In the genomic region with DNA sequence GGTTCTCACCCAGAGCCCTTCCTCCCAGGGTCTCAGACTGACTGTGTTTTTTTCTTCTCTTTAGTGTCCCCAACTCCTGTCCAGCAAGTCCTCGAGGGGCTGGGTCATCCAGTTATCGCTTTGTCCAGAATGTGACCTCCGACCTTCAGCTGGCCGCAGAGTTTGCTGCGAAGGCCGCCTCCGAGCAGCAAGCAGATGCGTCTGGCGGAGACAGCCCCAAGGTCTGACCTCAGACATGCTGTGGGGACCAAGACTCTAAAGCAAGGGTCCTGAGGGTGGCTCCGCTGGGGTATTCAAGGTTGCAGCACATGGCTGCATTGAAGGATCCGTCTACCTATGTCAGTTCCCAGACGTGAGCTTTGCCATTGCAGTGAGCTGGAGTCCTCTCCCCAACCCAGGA, we compare ENCODE assay signal across 12 mouse cellular contexts. TPM values are rescaled to one million over a fixed set of nuclear protein-coding genes. Genes with fewer than 3 reads are reported as not detected.
A peak's percentile ranks its signal among the peaks of the same experiment; 100 is the strongest.
DNase-seq lines count a peak whose midpoint lies in the region; ATAC-seq lines count a peak whose summit lies in the region.
"Had no signal": no experiment of that assay in that cellular context is flagged by ENCODE, and none has a peak within 500 bp of the region (broad histone marks: within the 10 kb centered on the region; RNA-seq: fewer than 3 reads in every experiment).

No protein-coding gene starts in this region.

- no peak overlapping the region for H3K4me3 ChIP-seq in forebrain, embryonic 14.5 days (ENCODE audit: low read depth, low read length)
- no peak overlapping the region for H3K4me3 ChIP-seq in forebrain, embryonic 12.5 days (replicated peaks)
- no peak overlapping the region for H3K4me3 ChIP-seq in hindbrain, embryonic 10.5 days
- H3K4me3 ChIP-seq in hindbrain, embryonic 12.5 days = no peak overlapping the region
- H3K4me3 ChIP-seq: heart, embryonic 15.5 days; intestine, embryonic 15.5 days had no signal

- no peak overlapping the region for H3K4me2 ChIP-seq in forebrain, embryonic 14.5 days (ENCODE audit: low read length)
- no peak overlapping the region for H3K4me2 ChIP-seq in forebrain, embryonic 12.5 days
- no peak overlapping the region for H3K4me2 ChIP-seq in hindbrain, embryonic 12.5 days (replicated peaks)
- H3K4me2 ChIP-seq: hindbrain, embryonic 14.5 days; intestine, embryonic 15.5 days had no signal

- H3K27ac ChIP-seq in forebrain, embryonic 14.5 days (ENCODE audit: low read depth, low read length) = no peak overlapping the region
- H3K27ac ChIP-seq in forebrain, embryonic 12.5 days = no peak overlapping the region
- H3K27ac ChIP-seq in hindbrain, embryonic 10.5 days = peak overlapping the region; percentile 79
- no peak overlapping the region for H3K27ac ChIP-seq in hindbrain, embryonic 12.5 days
- H3K27ac ChIP-seq: heart, embryonic 15.5 days; hindbrain, embryonic 14.5 days; intestine, embryonic 15.5 days had no signal

- no peaks in the 10 kb centered on the region for H3K9me3 ChIP-seq in forebrain, embryonic 14.5 days (replicated peaks; ENCODE audit: control insufficient read depth, low read length)
- H3K9me3 ChIP-seq in forebrain, embryonic 12.5 days = no peaks in the 10 kb centered on the region
- no peaks in the 10 kb centered on the region for H3K9me3 ChIP-seq in hindbrain, embryonic 10.5 days
- H3K9me3 ChIP-seq in hindbrain, embryonic 12.5 days (replicated peaks) = no peaks in the 10 kb centered on the region
- H3K9me3 ChIP-seq: heart, embryonic 15.5 days; intestine, embryonic 15.5 days had no signal

- H3K9ac ChIP-seq in forebrain, embryonic 14.5 days (ENCODE audit: low read length) = no peak overlapping the region
- no peak overlapping the region for H3K9ac ChIP-seq in forebrain, embryonic 12.5 days
- no peak overlapping the region for H3K9ac ChIP-seq in hindbrain, embryonic 12.5 days
- H3K9ac ChIP-seq: forebrain, postnatal 0 days; hindbrain, embryonic 14.5 days; intestine, embryonic 15.5 days had no signal

- H3K27me3 ChIP-seq in forebrain, embryonic 14.5 days (replicated peaks; ENCODE audit: control insufficient read depth, insufficient read depth, low read length) = no peaks in the 10 kb centered on the region
- H3K27me3 ChIP-seq in forebrain, embryonic 12.5 days = no peaks in the 10 kb centered on the region
- no peaks in the 10 kb centered on the region for H3K27me3 ChIP-seq in hindbrain, embryonic 10.5 days (ENCODE audit: insufficient read depth, poor library complexity, severe bottlenecking)
- H3K27me3 ChIP-seq in hindbrain, embryonic 12.5 days = no peaks in the 10 kb centered on the region
- H3K27me3 ChIP-seq: heart, embryonic 15.5 days; intestine, embryonic 15.5 days; Patski had no signal

- no peak for DNase-seq in forebrain, embryonic 14.5 days (ENCODE audit: low spot score)
- peak; percentile 31 for DNase-seq in hindbrain, embryonic 10.5 days (ENCODE audit: low spot score)
- DNase-seq in ovary, adult 18-20 months (ENCODE audit: low spot score) = peak; percentile 56
- no peak for DNase-seq in ovary, postnatal 14 days (ENCODE audit: low spot score)
- no peak for DNase-seq in kidney, adult 18-20 months

- H3K4me1 ChIP-seq in forebrain, embryonic 14.5 days (ENCODE audit: control insufficient read depth, insufficient read depth, low read length) = 0 out of 2 replicates have a peak, but pooled peaks cover 2% of the 10 kb centered on the region
- peaks cover 34% of the 10 kb centered on the region for H3K4me1 ChIP-seq in forebrain, embryonic 12.5 days
- peaks cover 62% of the 10 kb centered on the region for H3K4me1 ChIP-seq in hindbrain, embryonic 10.5 days (replicated peaks)
- H3K4me1 ChIP-seq in hindbrain, embryonic 12.5 days = peaks cover 33% of the 10 kb centered on the region

- peaks cover 31% of the 10 kb centered on the region for H3K36me3 ChIP-seq in forebrain, embryonic 14.5 days (ENCODE audit: control insufficient read depth, insufficient read depth, low read length)
- H3K36me3 ChIP-seq in forebrain, embryonic 12.5 days (replicated peaks) = peaks cover 29% of the 10 kb centered on the region
- peaks cover 54% of the 10 kb centered on the region for H3K36me3 ChIP-seq in hindbrain, embryonic 10.5 days
- peaks cover 35% of the 10 kb centered on the region for H3K36me3 ChIP-seq in hindbrain, embryonic 12.5 days

- 0 out of 2 replicates have a peak, but pooled peaks have one; percentile 8 for ATAC-seq in forebrain, embryonic 14.5 days
- ATAC-seq in forebrain, embryonic 12.5 days (ENCODE audit: low FRiP score) = no peak
- no peak for ATAC-seq in hindbrain, embryonic 12.5 days (ENCODE audit: low FRiP score)

- WGBS in forebrain, embryonic 14.5 days = 85% methylated on average over 12 of the region's 12 CpGs
- 77% methylated on average over 12 of the region's 12 CpGs for WGBS in forebrain, embryonic 12.5 days
- WGBS in hindbrain, embryonic 10.5 days = 35% methylated on average over 12 of the region's 12 CpGs
- 46% methylated on average over 12 of the region's 12 CpGs for WGBS in hindbrain, embryonic 12.5 days

RNA-seq across cellular contexts. Expression of a gene that starts 15.1 kb away (rescaled TPM):
- 9.4 and 14.3 TPM in 2 replicates for polyA plus RNA-seq in forebrain, embryonic 14.5 days (2014; fragmentation: Nextera tagmentation; extraction: Ambion mirVana)
- 12.7 and 15.2 TPM in 2 replicates for polyA plus RNA-seq in forebrain, embryonic 12.5 days (2016; fragmentation: Nextera tagmentation; extraction: Ambion mirVana)
- polyA plus RNA-seq in hindbrain, embryonic 10.5 days (2016; fragmentation: Nextera tagmentation; extraction: Ambion mirVana) = 13.5 and 16.9 TPM in 2 replicates
- polyA plus RNA-seq in hindbrain, embryonic 12.5 days (2016; fragmentation: Nextera tagmentation; extraction: Ambion mirVana) = 14.9 and 15.6 TPM in 2 replicates

RNA-seq across cellular contexts. Expression of a gene that starts 47.3 kb away (rescaled TPM):
- polyA plus RNA-seq in forebrain, embryonic 14.5 days (2014; fragmentation: Nextera tagmentation; extraction: Ambion mirVana) = 1.8 and 2.8 TPM in 2 replicates
- polyA plus RNA-seq in forebrain, embryonic 12.5 days (2016; fragmentation: Nextera tagmentation; extraction: Ambion mirVana) = 5.2 and 5.9 TPM in 2 replicates
- 5.2 and 5.5 TPM in 2 replicates for polyA plus RNA-seq in hindbrain, embryonic 10.5 days (2016; fragmentation: Nextera tagmentation; extraction: Ambion mirVana)
- 7.9 and 8.8 TPM in 2 replicates for polyA plus RNA-seq in hindbrain, embryonic 12.5 days (2016; fragmentation: Nextera tagmentation; extraction: Ambion mirVana)

Comparison
In these comparisons a context has a peak if more than half of its experiments do, and no peak if none do; other contexts are left out.
1. DNase-seq: peak in hindbrain, embryonic 10.5 days (single experiment) and ovary, adult 18-20 months (single experiment); none in forebrain, embryonic 14.5 days (single experiment), ovary, postnatal 14 days (single experiment) and kidney, adult 18-20 months (single experiment).